Mouse (Mus musculus) heart, postnatal 0 days (tissue): ENCODE measurements around the gene Itm2b. TPM values are rescaled to one million over a fixed set of nuclear protein-coding genes. Genes with fewer than 3 reads are reported as not detected.

Experiments used
- ATAC-seq: fragments of 200-750 bp; cut with Nextera tagmentation; 2 replicates; pipeline ENCODE4 v1.8.0; 2017; ENCODE audit warnings: low read depth, moderate number of reproducible peaks, moderate library complexity; ENCODE audit not compliant: insufficient read depth
- DNase-seq: peaks from one replicate; pipeline ENCODE4 v3.0.0-alpha.2; 2016; ENCODE audit warnings: low spot score
- H3K27ac ChIP-seq: fragments of 300-500 bp; sonication (generic); 2 replicates; pipeline ENCODE4 v1.5.1; 2014; ENCODE audit warnings: low read depth, mild to moderate bottlenecking
- H3K27me3 ChIP-seq: fragments of 300-500 bp; sonication (generic); 2 replicates; pipeline ENCODE4 v1.6.1; 2014; ENCODE audit warnings: low read length, mixed read lengths; ENCODE audit not compliant: control insufficient read depth, insufficient read depth
- H3K36me3 ChIP-seq: fragments of 300-500 bp; sonication (generic); replicated peaks from 2 replicates; pipeline ENCODE4 v1.6.1; 2014; ENCODE audit warnings: low read length, mixed read lengths; ENCODE audit not compliant: control insufficient read depth, insufficient read depth
- H3K4me1 ChIP-seq: fragments of 300-500 bp; sonication (generic); 2 replicates; pipeline ENCODE4 v1.6.1; 2014; ENCODE audit warnings: antibody characterized with exemption; ENCODE audit not compliant: control insufficient read depth, insufficient read depth
- H3K4me2 ChIP-seq: fragments of 300-500 bp; sonication (generic); 2 replicates; pipeline ENCODE4 v1.6.1; 2014; ENCODE audit warnings: low read depth, mild to moderate bottlenecking, low read length, moderate library complexity
- H3K4me3 ChIP-seq: fragments of 300-500 bp; sonication (generic); 2 replicates; pipeline ENCODE4 v1.5.1; 2014; ENCODE audit warnings: low read depth, low read length
- H3K9ac ChIP-seq: fragments of 300-500 bp; sonication (generic); replicated peaks from 2 replicates; pipeline ENCODE4 v1.6.1; 2014; ENCODE audit warnings: low read depth, low read length, mixed read lengths
- H3K9me3 ChIP-seq: fragments of 300-500 bp; sonication (generic); replicated peaks from 2 replicates; pipeline ENCODE4 v1.6.1; 2016; ENCODE audit warnings: low read length; ENCODE audit not compliant: control insufficient read depth
- CTCF ChIP-seq: IDR thresholded peaks from 2 replicates; pipeline ENCODE4 v1.5.1; 2016; ENCODE audit warnings: antibody characterized with exemption, control low read depth, low read depth
- EP300 ChIP-seq: IDR thresholded peaks from 2 replicates; pipeline ENCODE4 v1.6.1; 2016; ENCODE audit warnings: antibody characterized with exemption, low read depth
- WGBS: fragments of 180-500 bp; shearing (Covaris S2); extraction: QIAGEN DNeasy Blood & Tissue Kit; methylation state at CpG from one replicate; pipeline ENCODE4 v1.1.7; 2014; 5-methylcytosine and 5-hydroxymethylcytosine counted together
- polyA plus RNA-seq: library from polyadenylated mRNA; unstranded; fragments of >200 nt; fragmentation: Nextera tagmentation; extraction: Ambion mirVana; gene quantifications from 2 replicates; pipeline ENCODE4 v1.2.1, GENCODE M21; 2015
- total RNA-seq: library from RNA; depleted of rRNA; stranded (reverse); fragments of >200 nt; gene quantifications from 2 replicates; pipeline ENCODE4 v1.2.3, GENCODE M21; 2014; ENCODE audit warnings: low replicate concordance

Gene Itm2b
- total and polyA plus RNA-seq, 2 experiments from 2014 or later, result 388 to 907 TPM

- Histone ChIP-seq H3K9me3 (no peaks in the 10 kb centered on the region), H3K27ac (no peak overlapping the region), H3K9ac (no peak overlapping the region), H3K36me3 (no peaks in the 10 kb centered on the region), H3K4me2 (no peak overlapping the region), H3K4me1 (no peaks in the 10 kb centered on the region), H3K27me3 (no peaks in the 10 kb centered on the region), H3K4me3 (no peak overlapping the region)
- ATAC-seq (no peak), DNase-seq (no peak)
- TF ChIP-seq CTCF, result no peak
- TF ChIP-seq EP300, result no peak
- 85% methylated on average over 1 of the region's 1 CpGs for WGBS
Measured at GRCm38 (mm10) chr14:73411729-73412128, 26.6 kb upstream of the Itm2b start.

- no peak for DNase-seq
- no peaks in the 10 kb centered on the region for H3K9me3 ChIP-seq
Measured at GRCm38 (mm10) chr14:73410083-73410482, 25.0 kb upstream of the Itm2b start.

GRCm38 (mm10) chr14:73408223-73408845, 23.2 kb upstream of the Itm2b start:
- no peaks in the 10 kb centered on the region for H3K27me3 ChIP-seq
- H3K36me3 ChIP-seq, result no peaks in the 10 kb centered on the region
- no peak overlapping the region for H3K4me3 ChIP-seq
- DNase-seq, result no peak
- no peak overlapping the region for H3K9ac ChIP-seq
- H3K27ac ChIP-seq, result no peak overlapping the region
- TF ChIP-seq CTCF, result no peak
- TF ChIP-seq EP300, result no peak
- H3K4me1 ChIP-seq, result no peaks in the 10 kb centered on the region
- WGBS, result 51% methylated on average over 4 of the region's 4 CpGs
- no peak for ATAC-seq
- H3K9me3 ChIP-seq, result no peaks in the 10 kb centered on the region
- no peak overlapping the region for H3K4me2 ChIP-seq

More at GRCm38 (mm10) chr14:73410083-73410482, 25.0 kb upstream of the Itm2b start:
- Histone ChIP-seq H3K9ac (no peak overlapping the region), H3K36me3 (no peaks in the 10 kb centered on the region), H3K4me1 (no peaks in the 10 kb centered on the region), H3K4me2 (no peak overlapping the region), H3K4me3 (no peak overlapping the region), H3K27me3 (no peaks in the 10 kb centered on the region), H3K27ac (no peak overlapping the region)
- ATAC-seq, result no peak
- TF ChIP-seq CTCF, result no peak
- TF ChIP-seq EP300, result no peak
- 79% methylated on average over 3 of the region's 3 CpGs for WGBS

GRCm38 (mm10) chr14:73404016-73404415, 18.9 kb upstream of the Itm2b start:
- 64% methylated on average over 3 of the region's 3 CpGs for WGBS
- TF ChIP-seq CTCF, result no peak
- no peak for TF ChIP-seq EP300
- no peak overlapping the region for H3K9ac ChIP-seq
- peaks cover 6% of the 10 kb centered on the region for H3K4me1 ChIP-seq
- H3K9me3 ChIP-seq, result no peaks in the 10 kb centered on the region
- ATAC-seq (no peak), DNase-seq (no peak)
- no peaks in the 10 kb centered on the region for H3K36me3 ChIP-seq
- no peaks in the 10 kb centered on the region for H3K27me3 ChIP-seq
- no peak overlapping the region for H3K4me3 ChIP-seq
- no peak overlapping the region for H3K27ac ChIP-seq
- no peak overlapping the region for H3K4me2 ChIP-seq

- ATAC-seq (no peak), DNase-seq (no peak)
- no peak overlapping the region for H3K4me2 ChIP-seq
- no peak overlapping the region for H3K4me3 ChIP-seq
- H3K9ac ChIP-seq, result no peak overlapping the region
- no peak for TF ChIP-seq EP300
- no peak for TF ChIP-seq CTCF
- H3K9me3 ChIP-seq, result no peaks in the 10 kb centered on the region
- H3K36me3 ChIP-seq, result no peaks in the 10 kb centered on the region
- 73% methylated on average over 5 of the region's 5 CpGs for WGBS
- no peaks in the 10 kb centered on the region for H3K27me3 ChIP-seq
- peaks cover 6% of the 10 kb centered on the region for H3K4me1 ChIP-seq
- no peak overlapping the region for H3K27ac ChIP-seq
Measured at GRCm38 (mm10) chr14:73403351-73403750, 18.3 kb upstream of the Itm2b start.

GRCm38 (mm10) chr14:73402296-73403035, 17.4 kb upstream of the Itm2b start:
- 74% methylated on average over 11 of the region's 11 CpGs for WGBS
- Histone ChIP-seq H3K4me3 (no peak overlapping the region), H3K27me3 (no peaks in the 10 kb centered on the region), H3K36me3 (no peaks in the 10 kb centered on the region), H3K9me3 (no peaks in the 10 kb centered on the region), H3K9ac (no peak overlapping the region), H3K4me1 (peaks cover 6% of the 10 kb centered on the region), H3K4me2 (no peak overlapping the region), H3K27ac (no peak overlapping the region)
- DNase-seq, result no peak
- no peak for ATAC-seq
- TF ChIP-seq CTCF, result no peak
- no peak for TF ChIP-seq EP300
